Mouse (Mus musculus): Measurements from ENCODE around the gene Fam83g. TPM values are rescaled to one million over a fixed set of nuclear protein-coding genes. Genes with fewer than 3 reads are reported as not detected.

The Fam83g gene
- total and polyA plus RNA-seq, 2 experiments, result 1.0 to 1.4 TPM

GRCm38 (mm10) chr11:61653568-61653967, 30.3 kb upstream of the Fam83g start:
- Histone ChIP-seq H3K36me3 (ENCODE audit: control insufficient read depth, insufficient read depth, low read length) (no peaks in the 10 kb centered on the region), H3K4me3 (ENCODE audit: insufficient read depth, low read depth, low read length) (peak overlapping the region; percentile 85), H3K27ac (replicated peaks; ENCODE audit: insufficient read depth, low read depth, low read length) (peak overlapping the region; percentile 44), H3K27me3 (ENCODE audit: control insufficient read depth, insufficient read depth, low read length) (no peaks in the 10 kb centered on the region), H3K4me1 (ENCODE audit: control insufficient read depth, insufficient read depth, low read length) (no peaks in the 10 kb centered on the region), H3K9ac (ENCODE audit: low read depth, low read length) (peak overlapping the region; percentile 68), H3K79me2 (ENCODE audit: control insufficient read depth, insufficient read depth, low read length) (no peaks in the 10 kb centered on the region)
- 62% methylated on average over 2 of the region's 2 CpGs for WGBS
- DNase-seq (ENCODE audit: extremely low read depth, low read depth, low spot score), result no peak
- TF ChIP-seq POLR2A (IDR thresholded peaks at IDR 0.05; ENCODE audit: extremely low read depth, insufficient read depth, low read length), result no peak
- no peak for TF ChIP-seq CTCF (IDR thresholded peaks at IDR 0.05; ENCODE audit: low read depth, low read length)

GRCm38 (mm10) chr11:61654786-61655311, 29.0 kb upstream of the Fam83g start:
- H3K79me2 ChIP-seq (ENCODE audit: control insufficient read depth, insufficient read depth, low read length), result no peaks in the 10 kb centered on the region
- H3K4me1 ChIP-seq (ENCODE audit: control insufficient read depth, insufficient read depth, low read length), result no peaks in the 10 kb centered on the region
- H3K4me3 ChIP-seq (ENCODE audit: insufficient read depth, low read depth, low read length), result no peak overlapping the region
- DNase-seq (ENCODE audit: extremely low read depth, low read depth, low spot score), result no peak
- TF ChIP-seq POLR2A (IDR thresholded peaks at IDR 0.05; ENCODE audit: extremely low read depth, insufficient read depth, low read length) (no peak), CTCF (IDR thresholded peaks at IDR 0.05; ENCODE audit: low read depth, low read length) (no peak)
- H3K27ac ChIP-seq (replicated peaks; ENCODE audit: insufficient read depth, low read depth, low read length), result no peak overlapping the region
- WGBS, result 86% methylated on average over 4 of the region's 4 CpGs
- no peaks in the 10 kb centered on the region for H3K36me3 ChIP-seq (ENCODE audit: control insufficient read depth, insufficient read depth, low read length)
- H3K9ac ChIP-seq (ENCODE audit: low read depth, low read length), result no peak overlapping the region; the same call in 1 of the 2 replicates
- H3K27me3 ChIP-seq (ENCODE audit: control insufficient read depth, insufficient read depth, low read length), result no peaks in the 10 kb centered on the region

- Histone ChIP-seq H3K79me2 (ENCODE audit: control insufficient read depth, insufficient read depth, low read length) (no peaks in the 10 kb centered on the region), H3K36me3 (ENCODE audit: control insufficient read depth, insufficient read depth, low read length) (no peaks in the 10 kb centered on the region), H3K4me1 (ENCODE audit: control insufficient read depth, insufficient read depth, low read length) (no peaks in the 10 kb centered on the region), H3K27ac (replicated peaks; ENCODE audit: insufficient read depth, low read depth, low read length) (no peak overlapping the region), H3K27me3 (ENCODE audit: control insufficient read depth, insufficient read depth, low read length) (no peaks in the 10 kb centered on the region), H3K4me3 (ENCODE audit: insufficient read depth, low read depth, low read length) (no peak overlapping the region), H3K9ac (ENCODE audit: low read depth, low read length) (no peak overlapping the region)
- TF ChIP-seq CTCF (IDR thresholded peaks at IDR 0.05; ENCODE audit: low read depth, low read length) (no peak), POLR2A (IDR thresholded peaks at IDR 0.05; ENCODE audit: extremely low read depth, insufficient read depth, low read length) (no peak)
- no peak for DNase-seq (ENCODE audit: extremely low read depth, low read depth, low spot score)
- 66% methylated on average over 4 of the region's 4 CpGs for WGBS
Measured at GRCm38 (mm10) chr11:61655649-61656048, 28.2 kb upstream of the Fam83g start.

GRCm38 (mm10) chr11:61656148-61656850, 27.6 kb upstream of the Fam83g start:
- no peaks in the 10 kb centered on the region for H3K4me1 ChIP-seq (ENCODE audit: control insufficient read depth, insufficient read depth, low read length)
- 82% methylated on average over 6 of the region's 6 CpGs for WGBS
- H3K4me3 ChIP-seq (ENCODE audit: insufficient read depth, low read depth, low read length), result no peak overlapping the region
- no peaks in the 10 kb centered on the region for H3K27me3 ChIP-seq (ENCODE audit: control insufficient read depth, insufficient read depth, low read length)
- no peak for DNase-seq (ENCODE audit: extremely low read depth, low read depth, low spot score)
- no peak overlapping the region for H3K9ac ChIP-seq (ENCODE audit: low read depth, low read length)
- H3K27ac ChIP-seq (replicated peaks; ENCODE audit: insufficient read depth, low read depth, low read length), result no peak overlapping the region
- H3K79me2 ChIP-seq (ENCODE audit: control insufficient read depth, insufficient read depth, low read length), result no peaks in the 10 kb centered on the region
- no peaks in the 10 kb centered on the region for H3K36me3 ChIP-seq (ENCODE audit: control insufficient read depth, insufficient read depth, low read length)
- TF ChIP-seq POLR2A (IDR thresholded peaks at IDR 0.05; ENCODE audit: extremely low read depth, insufficient read depth, low read length) (no peak), CTCF (IDR thresholded peaks at IDR 0.05; ENCODE audit: low read depth, low read length) (no peak)

- no peaks in the 10 kb centered on the region for H3K36me3 ChIP-seq (ENCODE audit: control insufficient read depth, insufficient read depth, low read length)
Measured at GRCm38 (mm10) chr11:61657432-61657831, 26.5 kb upstream of the Fam83g start.

GRCm38 (mm10) chr11:61658360-61658922, 25.4 kb upstream of the Fam83g start:
- Histone ChIP-seq H3K79me2 (ENCODE audit: control insufficient read depth, insufficient read depth, low read length) (no peaks in the 10 kb centered on the region), H3K27me3 (ENCODE audit: control insufficient read depth, insufficient read depth, low read length) (no peaks in the 10 kb centered on the region), H3K4me1 (ENCODE audit: control insufficient read depth, insufficient read depth, low read length) (no peaks in the 10 kb centered on the region), H3K27ac (replicated peaks; ENCODE audit: insufficient read depth, low read depth, low read length) (no peak overlapping the region), H3K9ac (ENCODE audit: low read depth, low read length) (no peak overlapping the region), H3K36me3 (ENCODE audit: control insufficient read depth, insufficient read depth, low read length) (no peaks in the 10 kb centered on the region), H3K4me3 (ENCODE audit: insufficient read depth, low read depth, low read length) (no peak overlapping the region)
- TF ChIP-seq CTCF (IDR thresholded peaks at IDR 0.05; ENCODE audit: low read depth, low read length) (no peak), POLR2A (IDR thresholded peaks at IDR 0.05; ENCODE audit: extremely low read depth, insufficient read depth, low read length) (no peak)
- 94% methylated on average over 3 of the region's 3 CpGs for WGBS
- no peak for DNase-seq (ENCODE audit: extremely low read depth, low read depth, low spot score)

More at GRCm38 (mm10) chr11:61657432-61657831, 26.5 kb upstream of the Fam83g start:
- Histone ChIP-seq H3K79me2 (ENCODE audit: control insufficient read depth, insufficient read depth, low read length) (no peaks in the 10 kb centered on the region), H3K4me1 (ENCODE audit: control insufficient read depth, insufficient read depth, low read length) (no peaks in the 10 kb centered on the region), H3K27ac (replicated peaks; ENCODE audit: insufficient read depth, low read depth, low read length) (no peak overlapping the region), H3K27me3 (ENCODE audit: control insufficient read depth, insufficient read depth, low read length) (no peaks in the 10 kb centered on the region), H3K9ac (ENCODE audit: low read depth, low read length) (no peak overlapping the region), H3K4me3 (ENCODE audit: insufficient read depth, low read depth, low read length) (no peak overlapping the region)
- TF ChIP-seq POLR2A (IDR thresholded peaks at IDR 0.05; ENCODE audit: extremely low read depth, insufficient read depth, low read length) (no peak), CTCF (IDR thresholded peaks at IDR 0.05; ENCODE audit: low read depth, low read length) (no peak)
- no peak for DNase-seq (ENCODE audit: extremely low read depth, low read depth, low spot score)
- 77% methylated on average over 2 of the region's 2 CpGs for WGBS
